Mouse (Mus musculus) C2C12 (cell line): ENCODE results near the gene Furin.

Source experiments
- CEBPB ChIP-seq: IDR thresholded peaks from one replicate; pipeline ENCODE4 v1.6.1; 2011; ENCODE audit warnings: low read depth, mild to moderate bottlenecking, control low read depth, moderate library complexity
- CTCF ChIP-seq: IDR thresholded peaks from one replicate; pipeline ENCODE4 v1.5.1; 2011; ENCODE audit not compliant: control insufficient read depth, insufficient read depth, insufficient read length
- FOSL1 ChIP-seq: IDR thresholded peaks from one replicate; pipeline ENCODE4 v1.8.0; 2011; ENCODE audit warnings: mild to moderate bottlenecking, low read length; ENCODE audit not compliant: poor library complexity, insufficient read depth, severe bottlenecking
- MAX ChIP-seq: IDR thresholded peaks from one replicate; pipeline ENCODE4 v1.6.1; 2011; ENCODE audit warnings: mild to moderate bottlenecking, control low read depth
- MYOD1 ChIP-seq: IDR thresholded peaks from one replicate; pipeline ENCODE4 v1.6.1; 2011; ENCODE audit warnings: low read depth; ENCODE audit not compliant: control insufficient read depth, insufficient read length
- USF1 ChIP-seq: IDR thresholded peaks from one replicate; pipeline ENCODE4 v1.6.1; 2011; ENCODE audit warnings: low read depth, mild to moderate bottlenecking, control low read depth, moderate library complexity

DNA sequence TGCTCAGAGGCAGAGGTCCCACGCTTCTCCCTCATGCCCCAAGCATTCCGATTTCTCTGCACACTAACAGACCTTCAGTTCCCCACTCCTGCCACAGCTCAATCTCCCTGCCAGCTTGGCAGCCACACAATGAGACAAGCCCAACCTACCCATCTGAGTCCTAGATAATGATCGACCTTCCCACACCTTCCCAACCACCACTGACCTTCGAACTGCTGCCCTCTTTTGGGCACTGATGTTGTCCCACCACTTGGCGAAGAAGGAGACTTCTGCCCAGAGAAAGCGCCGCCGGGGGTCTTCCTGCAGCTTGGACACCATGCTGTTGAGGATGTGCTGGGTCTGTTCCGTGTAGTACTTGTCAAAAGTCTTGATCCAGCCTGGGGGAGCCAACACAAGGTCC, 37.2 kb downstream of the Furin start:
- TF ChIP-seq CTCF (no peak), MAX (no peak), CEBPB (no peak), FOSL1 (no peak), MYOD1 (no peak), USF1 (no peak)
